Mouse (Mus musculus) CH12.LX (cell line): ENCODE data around the gene Lsm5.

Experiments
- CHD2 ChIP-seq: IDR thresholded peaks from 2 replicates; pipeline ENCODE4 v1.6.1; 2011; ENCODE audit warnings: low read length, improper control_type of control experiment
- CTCF ChIP-seq, 2 experiments: IDR thresholded peaks in 1 of 2; conservative IDR thresholded peaks in 1 of 2; 2 replicates each; pipeline ENCODE4 v1.5.1; 2011 to 2012; ENCODE audit warnings: low read depth in 2 of 2, low read length in 2 of 2, improper control_type of control experiment in 1 of 2, inconsistent platforms in 1 of 2, mild to moderate bottlenecking in 1 of 2, moderate library complexity in 1 of 2
- EP300 ChIP-seq: IDR thresholded peaks from 2 replicates; pipeline ENCODE4 v1.6.1; 2011; ENCODE audit warnings: low read length, improper control_type of control experiment
- GABPA ChIP-seq: IDR thresholded peaks from 2 replicates; pipeline ENCODE4 v1.6.1; 2012; ENCODE audit warnings: low read depth, low read length, improper control_type of control experiment, inconsistent platforms; ENCODE audit not compliant: insufficient replicate concordance
- IRF4 ChIP-seq: IDR thresholded peaks from 2 replicates; pipeline ENCODE4 v1.6.1; 2014; ENCODE audit warnings: low read depth, mild to moderate bottlenecking, inconsistent platforms, low read length, improper control_type of control experiment
- JUND ChIP-seq: conservative IDR thresholded peaks from 2 replicates; pipeline ENCODE4 v1.6.1; 2011; ENCODE audit warnings: low read depth, low read length, improper control_type of control experiment
- MAX ChIP-seq: IDR thresholded peaks from 2 replicates; pipeline ENCODE4 v1.6.1; 2011; ENCODE audit warnings: low read length, improper control_type of control experiment
- NRF1 ChIP-seq: IDR thresholded peaks from 2 replicates; pipeline ENCODE4 v1.6.1; 2014; ENCODE audit warnings: low read depth, mild to moderate bottlenecking, inconsistent platforms, low read length, improper control_type of control experiment, moderate library complexity
- POLR2A ChIP-seq: IDR thresholded peaks from 2 replicates; pipeline ENCODE4 v1.6.1; 2011; ENCODE audit warnings: low read depth, mild to moderate bottlenecking, improper control_type of control experiment, low read length
- RAD21 ChIP-seq: IDR thresholded peaks from 2 replicates; pipeline ENCODE4 v1.6.1; 2011; ENCODE audit warnings: low read depth, mild to moderate bottlenecking, low read length, improper control_type of control experiment, moderate library complexity
- RCOR1 ChIP-seq: conservative IDR thresholded peaks from 2 replicates; pipeline ENCODE4 v1.6.1; 2012; ENCODE audit warnings: low read depth, mild to moderate bottlenecking, inconsistent platforms, low read length, improper control_type of control experiment
- TCF12 ChIP-seq: IDR thresholded peaks from 2 replicates; pipeline ENCODE4 v1.6.1; 2014; ENCODE audit warnings: low read depth, mild to moderate bottlenecking, inconsistent platforms, low read length, improper control_type of control experiment
- ZMIZ1 ChIP-seq: IDR thresholded peaks from 2 replicates; pipeline ENCODE4 v1.6.1; 2012; ENCODE audit warnings: low read depth, mild to moderate bottlenecking, inconsistent platforms, low read length, improper control_type of control experiment
- ZNF384 ChIP-seq: IDR thresholded peaks from 2 replicates; pipeline ENCODE4 v1.6.1; 2012; ENCODE audit warnings: low read depth, low read length, improper control_type of control experiment, inconsistent platforms

GRCm38 (mm10) chr6:56753719-56754118, 49.2 kb upstream of the Lsm5 start:
- TF ChIP-seq ZNF384 (no peak), TCF12 (no peak), MAX (no peak), ZMIZ1 (no peak), RAD21 (no peak), POLR2A (no peak), GABPA (no peak), CTCF (conservative IDR thresholded peaks at IDR 0.05 in 1 of 2, IDR thresholded peaks at IDR 0.05 in 1 of 2; ENCODE audit: low read depth in 2 of 2, low read length in 2 of 2) (no peak), CHD2 (no peak), EP300 (no peak), JUND (no peak), NRF1 (no peak), RCOR1 (no peak), IRF4 (no peak)
